Mouse (Mus musculus) right cerebral cortex, postnatal 14 days (tissue): ENCODE measurements around the gene Tmprss6.

Source experiments
- DNase-seq: peaks from one replicate; pipeline ENCODE4 v3.0.0; 2022

Gene Tmprss6

GRCm38 (mm10) chr15:78442231-78442630 is 26.2 kb downstream of the Tmprss6 start:
- DNase-seq = no peak

DNA sequence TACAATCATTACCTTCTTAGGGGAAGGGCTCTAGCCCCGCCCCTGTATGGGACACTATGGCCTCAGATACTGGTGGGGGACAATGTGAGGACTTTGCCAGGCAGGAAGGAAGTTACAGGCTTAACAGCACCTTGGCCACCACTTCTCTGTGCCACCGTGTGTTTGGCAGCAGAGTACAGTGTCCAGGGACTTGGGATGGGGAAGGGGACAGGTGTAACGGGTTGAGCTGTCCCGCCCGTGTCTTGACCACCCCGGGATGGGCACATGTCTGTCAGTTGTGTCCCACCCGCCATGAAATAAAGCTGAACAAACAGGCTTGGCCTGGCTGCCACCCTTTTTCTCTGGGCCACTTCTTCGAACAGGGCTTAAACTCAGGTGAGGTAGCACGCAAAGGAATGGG is 29.5 kb downstream of the Tmprss6 start:
- no peak for DNase-seq

GRCm38 (mm10) chr15:78438505-78438904 is 29.9 kb downstream of the Tmprss6 start:
- DNase-seq = no peak

GRCm38 (mm10) chr15:78438018-78438394 is 30.4 kb downstream of the Tmprss6 start:
- DNase-seq = no peak

DNA sequence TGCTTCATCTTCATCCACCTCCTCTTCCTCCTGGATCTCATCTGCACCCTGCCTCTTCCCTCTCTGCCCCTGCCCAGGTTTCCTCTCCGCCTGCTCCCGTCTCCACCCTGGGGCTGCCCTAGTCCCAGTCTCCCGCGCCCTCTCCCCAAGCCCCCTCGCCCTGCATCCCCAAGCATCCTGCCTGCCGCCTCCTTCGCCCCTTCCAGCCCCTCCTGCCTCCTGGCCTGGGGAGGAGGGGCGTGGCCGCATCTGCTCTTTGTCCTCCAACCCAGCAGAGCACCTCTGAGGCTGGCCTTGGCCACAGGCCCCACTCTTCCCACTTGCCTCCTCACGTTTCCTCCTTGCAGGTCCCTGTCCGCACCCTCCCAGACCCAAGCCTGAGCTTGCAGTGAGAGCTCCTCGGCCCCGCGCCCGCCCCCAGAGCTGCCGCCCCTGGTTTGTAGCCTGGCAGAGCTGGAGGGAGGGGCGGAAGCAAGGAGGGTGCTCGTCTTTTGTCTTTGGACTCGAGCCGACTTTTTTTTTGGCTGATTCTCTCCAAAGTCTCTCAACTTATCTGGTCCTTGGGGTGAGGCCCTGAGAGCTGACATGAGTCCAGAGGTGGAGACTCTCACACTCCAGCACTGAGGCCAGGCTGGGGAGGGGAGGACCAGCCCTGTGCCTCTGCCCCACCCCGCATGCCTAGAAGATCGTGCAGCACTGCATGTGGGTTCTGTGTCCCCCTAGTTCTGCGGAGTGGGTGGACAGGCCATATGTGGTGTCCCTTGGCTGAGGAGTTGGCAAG is 31.0 kb downstream of the Tmprss6 start:
- DNase-seq = peak; percentile 63

DNA sequence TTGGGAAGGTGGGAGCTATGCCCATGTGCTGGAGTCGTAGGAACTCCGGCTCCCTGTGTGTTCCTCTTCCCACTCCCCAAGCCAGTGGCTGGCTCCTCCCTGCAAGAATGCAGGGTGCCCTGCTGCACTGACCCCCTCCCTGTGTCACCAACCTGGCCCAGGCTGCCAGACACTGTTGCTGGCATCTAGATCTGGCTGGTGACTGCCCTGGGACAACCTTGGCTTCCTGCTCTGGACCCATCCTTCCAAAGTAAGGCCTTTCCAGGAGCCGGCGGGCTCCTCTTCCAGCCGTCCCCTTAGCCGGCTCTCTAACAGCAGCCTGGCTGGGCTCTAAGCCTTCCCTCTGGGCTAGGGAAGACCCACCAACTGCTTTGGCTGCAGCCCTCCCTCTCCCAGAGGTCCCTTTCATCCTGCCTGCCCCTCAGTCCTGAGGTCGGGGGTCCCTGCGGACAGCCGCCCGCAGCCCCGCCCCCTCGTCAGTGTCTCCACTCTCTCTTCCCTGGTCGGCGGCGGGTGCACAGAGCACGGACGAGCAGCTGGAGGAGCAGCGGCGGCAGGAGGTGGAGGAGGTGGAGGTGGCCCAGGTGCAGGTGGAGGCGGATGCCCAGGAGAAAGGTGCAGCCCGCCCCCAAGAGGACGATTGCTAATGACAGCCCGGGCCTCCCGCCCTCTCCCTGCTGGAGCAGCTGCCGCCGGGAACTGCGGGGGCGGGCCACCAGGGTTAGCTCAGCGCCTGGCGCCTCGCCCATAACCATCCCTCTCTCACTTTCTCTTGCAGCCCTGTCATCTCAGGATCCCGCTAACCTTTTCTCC is 31.8 kb downstream of the Tmprss6 start:
- peak; percentile 90 for DNase-seq

DNA sequence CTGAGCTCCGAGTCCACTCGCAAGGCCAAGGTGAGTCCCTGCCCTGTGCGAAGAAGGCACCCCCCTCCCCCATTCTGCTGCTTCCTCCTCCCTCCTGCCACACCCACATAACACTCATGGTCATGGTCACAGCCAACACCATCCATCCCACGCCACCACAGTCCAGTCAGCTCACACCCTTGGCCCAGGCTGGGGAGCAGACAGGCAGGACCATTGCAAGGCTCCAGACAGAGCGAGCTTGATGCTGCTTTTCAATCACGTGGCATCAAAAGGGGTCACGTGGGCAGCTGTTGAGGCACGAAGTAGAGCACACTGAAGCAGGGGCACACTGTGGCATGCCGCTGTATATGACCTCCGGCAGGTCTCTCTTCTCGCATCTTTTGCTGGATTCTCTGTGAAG is 32.8 kb downstream of the Tmprss6 start:
- no peak for DNase-seq

- peak; percentile 59 for DNase-seq
These were observed 33.4 kb downstream of the Tmprss6 start for GRCm38 (mm10) chr15:78434896-78435520.

DNA sequence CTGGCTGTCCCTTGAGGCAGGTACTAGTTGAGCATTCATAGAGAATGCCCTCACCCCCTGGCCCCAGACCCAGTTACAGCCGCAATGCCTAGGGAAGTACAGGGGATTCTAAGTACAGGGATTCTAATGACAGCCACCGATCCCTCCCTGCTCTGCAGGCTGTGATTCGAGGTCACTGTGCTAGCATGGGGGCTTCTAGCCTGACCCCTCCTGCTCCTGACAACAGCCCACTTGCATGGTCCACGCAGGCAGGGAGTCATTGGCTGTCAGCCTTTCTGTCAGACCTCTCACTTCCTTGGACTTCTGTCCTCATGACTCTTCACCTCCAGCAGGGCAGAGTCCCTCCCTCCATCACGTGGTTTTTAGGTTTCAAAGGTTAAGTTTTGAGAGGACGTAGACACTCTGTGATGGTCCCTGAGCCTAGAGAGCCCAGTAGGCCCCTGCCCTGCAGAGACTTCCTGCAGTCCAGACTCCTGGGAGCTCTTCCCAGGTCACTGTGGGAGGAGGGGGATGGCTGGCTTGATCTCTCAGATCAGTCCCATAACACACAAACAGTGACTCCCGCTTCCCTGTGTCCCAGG is 36.8 kb downstream of the Tmprss6 start:
- DNase-seq = no peak

- DNase-seq = no peak
These were observed 37.6 kb downstream of the Tmprss6 start for GRCm38 (mm10) chr15:78430874-78431273.

- DNase-seq = no peak
These were observed 38.4 kb downstream of the Tmprss6 start for GRCm38 (mm10) chr15:78429871-78430622.

GRCm38 (mm10) chr15:78429139-78429459 is 39.3 kb downstream of the Tmprss6 start:
- no peak for DNase-seq

DNA sequence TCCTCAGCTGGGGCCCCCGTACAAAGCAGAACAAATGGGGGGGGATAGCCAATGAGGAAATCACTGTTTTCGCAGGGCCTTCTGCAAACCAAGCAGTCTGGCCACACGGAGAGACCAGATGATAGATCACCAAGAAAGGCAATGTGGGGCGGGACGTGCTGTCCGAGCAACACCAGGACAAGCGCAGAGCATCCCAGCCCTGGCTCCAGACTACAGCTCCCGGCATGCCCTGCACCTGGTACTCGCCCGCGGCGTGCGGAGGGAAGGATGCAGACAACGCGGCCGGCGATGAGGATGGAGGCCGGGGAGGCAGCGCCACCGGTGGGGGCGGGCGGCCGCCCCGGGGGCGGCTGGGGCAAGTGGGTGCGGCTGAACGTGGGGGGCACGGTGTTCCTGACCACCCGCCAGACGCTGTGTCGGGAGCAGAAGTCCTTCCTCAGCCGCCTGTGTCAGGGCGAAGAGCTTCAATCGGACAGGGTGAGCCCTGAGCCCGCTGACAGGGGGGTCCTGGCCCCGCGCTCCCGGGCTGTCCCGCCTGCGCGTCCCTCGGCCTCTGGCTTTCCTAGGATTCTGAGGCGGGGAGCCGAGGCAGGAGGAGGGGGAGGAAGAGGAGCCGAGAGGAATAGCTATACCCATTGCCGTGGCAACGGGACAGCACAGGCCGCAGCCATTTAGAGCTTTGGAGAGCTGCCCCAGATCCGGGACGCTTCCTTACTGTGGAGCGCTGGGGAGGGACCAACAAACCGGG is 39.9 kb downstream of the Tmprss6 start, which contains the start of gene Kctd17:
Gene Kctd17 (plus strand): TSS at position 174 of the 748 bp plus-strand sequence.
- peak; percentile 80 for DNase-seq

DNA sequence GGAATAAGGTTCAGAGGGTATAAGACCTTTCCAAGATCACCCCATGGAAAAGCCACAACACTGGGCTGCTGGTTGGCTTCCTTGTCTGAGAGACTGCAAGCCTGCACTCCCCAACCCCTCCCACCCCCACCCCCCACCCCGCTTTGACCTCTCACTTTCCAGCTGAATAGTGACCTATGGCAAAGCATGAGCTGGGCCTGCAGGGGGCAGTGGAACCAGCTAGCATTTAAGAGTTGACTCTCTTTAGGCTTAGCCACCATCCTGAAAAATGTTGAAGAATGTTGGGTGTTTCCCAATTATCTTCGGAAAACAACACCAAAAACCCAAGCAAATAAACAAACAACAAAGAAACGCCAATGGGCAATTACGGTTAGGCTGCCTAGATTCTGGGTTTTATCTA is 43.2 kb downstream of the Tmprss6 start:
- no peak for DNase-seq

GRCm38 (mm10) chr15:78424507-78424906 is 43.9 kb downstream of the Tmprss6 start:
- DNase-seq = no peak

- DNase-seq = peak; percentile 89
These were observed 46.1 kb downstream of the Tmprss6 start for GRCm38 (mm10) chr15:78422046-78422956.

DNA sequence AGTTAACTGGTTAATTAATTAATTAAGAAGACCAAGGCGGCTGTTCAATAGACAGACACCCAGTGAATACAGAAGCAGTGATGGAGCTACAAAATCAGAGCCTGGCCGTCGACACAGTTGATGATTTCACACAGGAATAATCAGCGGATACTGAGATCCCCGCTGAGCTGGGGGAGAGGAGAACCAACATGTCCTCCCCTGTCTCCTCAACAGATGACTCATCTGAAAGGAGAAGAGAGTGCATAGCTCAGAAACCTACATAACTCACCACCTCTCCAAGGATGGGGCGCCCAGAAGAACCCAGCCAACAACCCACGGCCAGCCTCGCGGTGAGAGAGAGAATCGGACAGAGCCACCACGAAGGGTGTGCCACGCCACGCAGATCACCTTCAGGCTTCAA is 48.0 kb downstream of the Tmprss6 start:
- no peak for DNase-seq

DNA sequence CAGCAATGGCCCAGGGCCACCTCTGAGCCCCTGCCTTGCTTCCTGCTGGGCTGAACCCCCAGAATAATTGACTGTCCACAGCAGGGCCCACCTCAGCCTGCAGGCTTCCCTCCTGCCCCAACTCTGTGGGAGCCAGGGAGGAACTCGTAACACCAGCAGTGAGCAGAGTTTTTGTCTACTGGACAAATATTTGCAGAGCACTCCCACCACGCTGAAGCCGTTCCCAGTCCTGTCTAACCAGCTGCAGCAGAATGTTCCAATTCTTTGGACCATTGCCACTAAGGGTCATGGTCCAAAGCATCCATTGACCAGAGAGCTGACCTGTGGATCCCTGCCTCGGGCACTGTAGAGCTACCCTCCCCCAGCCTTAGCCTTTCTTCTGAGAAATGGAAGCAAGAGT is 51.5 kb downstream of the Tmprss6 start:
- DNase-seq = no peak

- no peak for DNase-seq
These were observed 54.3 kb downstream of the Tmprss6 start for GRCm38 (mm10) chr15:78414157-78414556.

DNA sequence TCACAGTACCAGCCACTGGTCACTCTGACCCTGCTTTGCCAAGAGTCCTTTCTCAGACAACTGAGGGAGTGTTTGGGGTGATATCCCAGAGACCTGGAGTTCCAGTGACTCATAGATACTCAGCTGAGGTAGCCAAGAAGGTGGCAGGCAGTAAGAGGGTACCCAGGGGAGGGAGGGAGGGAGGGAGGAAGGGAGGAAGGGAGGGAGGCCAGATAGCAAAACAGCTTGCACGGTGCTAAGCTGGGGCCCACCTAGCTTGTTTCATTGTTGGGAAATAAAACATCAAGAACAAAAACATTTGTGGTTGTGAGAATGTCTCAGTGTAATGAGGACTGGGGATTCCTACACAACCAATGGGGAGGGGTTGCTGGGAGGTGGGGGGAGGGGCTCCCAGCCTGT is 54.7 kb downstream of the Tmprss6 start:
- DNase-seq = no peak
